Mouse (Mus musculus) liver, postnatal 0 days (tissue): ENCODE results near the gene B3glct.

ENCODE experiments used
- CTCF ChIP-seq: sonication (generic); IDR thresholded peaks from 2 replicates; pipeline ENCODE4 v1.5.1; 2016; ENCODE audit warnings: antibody characterized with exemption, low read depth
- EP300 ChIP-seq: IDR thresholded peaks from 2 replicates; pipeline ENCODE4 v1.6.1; 2016; ENCODE audit warnings: antibody characterized with exemption, low read depth, mild to moderate bottlenecking

DNA sequence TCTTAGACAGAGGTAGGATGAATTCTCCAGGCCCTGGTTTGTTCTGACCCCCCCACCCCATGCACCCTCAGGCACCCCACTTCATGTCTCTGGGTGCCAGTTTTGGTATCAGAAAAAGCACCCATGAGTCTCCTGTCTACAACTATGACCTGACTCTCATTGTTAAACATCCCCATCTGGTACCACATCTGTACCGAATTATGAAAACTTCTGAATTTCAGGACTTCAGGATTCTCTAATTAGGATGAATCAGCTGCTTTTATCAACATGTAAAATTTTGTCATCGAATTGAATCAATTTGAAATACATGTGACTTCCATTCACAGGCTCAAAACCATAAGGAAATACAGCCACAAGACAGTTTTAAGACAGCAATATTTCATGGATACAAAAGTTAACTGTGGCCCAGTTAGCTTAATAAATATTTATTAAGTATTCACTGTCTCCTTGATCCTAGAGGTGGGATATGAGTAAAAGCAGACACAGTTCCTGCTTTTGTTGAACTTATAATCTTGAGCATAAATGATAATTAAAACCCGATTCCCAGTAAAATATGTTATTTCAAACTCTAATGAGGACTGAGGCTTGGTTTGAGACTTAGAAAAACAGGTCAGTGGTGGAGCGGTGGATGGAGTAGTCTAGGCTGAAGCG, 89.7 kb downstream of the B3glct start:
- TF ChIP-seq CTCF (no peak), EP300 (no peak)
